Mouse (Mus musculus) lung, postnatal 0 days (tissue): ENCODE measurements around the gene Wipf1.
"Not testable (repeated sequence)": the region's sequence is repeated elsewhere in the genome, so short reads cannot be mapped to it uniquely, and the experiment has no call there.

Experiments used
- CTCF ChIP-seq: IDR thresholded peaks from 2 replicates; pipeline ENCODE4 v1.5.1; 2016; ENCODE audit warnings: antibody characterized with exemption, mild to moderate bottlenecking
- EP300 ChIP-seq: IDR thresholded peaks from 2 replicates; pipeline ENCODE4 v1.6.1; 2016; ENCODE audit warnings: antibody characterized with exemption, mild to moderate bottlenecking, control low read depth

DNA sequence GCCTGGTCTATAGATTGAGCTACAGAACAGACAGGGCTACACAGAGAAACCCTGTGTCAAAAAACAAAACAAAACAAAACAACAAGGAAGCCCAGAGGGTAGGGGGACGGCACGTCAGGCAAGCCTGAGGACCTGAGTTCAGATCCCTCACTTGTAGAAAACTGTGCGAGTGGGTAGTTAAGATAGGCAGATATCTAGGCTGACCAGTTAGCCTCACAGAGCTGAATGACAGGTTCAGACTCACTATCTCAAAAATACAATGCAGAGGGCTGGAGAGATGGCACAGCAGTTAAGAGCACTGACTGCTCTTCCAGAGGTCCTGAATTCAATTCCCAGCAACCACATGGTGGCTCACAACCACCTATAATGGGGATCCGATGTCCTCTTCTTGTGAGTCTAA is 23.2 kb downstream of the Wipf1 start:
- TF ChIP-seq CTCF, EP300: not testable (repeated sequence)
